Mouse (Mus musculus): Measurements from ENCODE around the gene Gm17720. TPM values are rescaled to one million over a fixed set of nuclear protein-coding genes. Genes with fewer than 3 reads are reported as not detected.
"Not testable (repeated sequence)": the region's sequence is repeated elsewhere in the genome, so short reads cannot be mapped to it uniquely, and the experiment has no call there.

Gm17720 gene
- total RNA-seq, 2 experiments from 2014 or later, result not detected

DNA sequence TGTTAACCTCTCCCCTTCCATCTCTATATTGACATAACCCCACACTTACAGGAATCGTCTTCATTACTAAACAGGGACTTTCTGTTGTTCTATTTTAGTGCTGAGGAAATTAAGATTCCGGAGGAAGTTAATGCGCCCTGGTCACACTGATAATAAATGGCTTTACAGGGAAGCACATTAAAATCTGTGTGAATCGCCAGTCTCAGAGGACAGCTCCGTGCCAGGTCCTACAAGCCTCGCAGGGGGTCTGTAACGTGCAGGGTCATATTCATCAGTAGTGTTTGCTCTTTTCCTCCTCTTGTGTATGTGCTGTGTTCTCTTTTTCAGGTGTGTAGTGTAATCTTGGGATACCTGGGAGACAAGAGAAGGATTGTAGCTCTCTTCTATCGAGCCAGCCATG is 44.3 kb downstream of the Gm17720 start:
- DNase-seq (ENCODE audit: low spot score), result no peak
- intact Hi-C loops (cut with DNase I), result no loop called here

DNA sequence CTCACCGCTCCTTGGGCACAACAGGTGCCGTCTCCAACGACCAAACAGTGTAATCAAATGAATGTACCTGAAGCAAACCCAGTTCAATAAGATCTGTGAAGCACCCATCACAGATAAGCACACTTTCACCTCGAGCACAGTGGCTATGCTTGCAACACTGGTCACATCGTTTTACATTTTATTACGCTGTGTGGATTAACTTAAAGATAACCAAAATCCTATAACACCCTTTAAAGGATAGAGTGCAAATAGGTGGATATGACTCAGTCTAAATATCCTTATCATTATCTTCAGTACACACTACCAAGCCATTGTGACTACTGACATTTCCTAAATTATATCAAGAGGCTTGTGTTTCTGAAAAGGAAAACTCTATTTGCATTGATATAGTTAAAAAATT is 51.3 kb downstream of the Gm17720 start:
- intact Hi-C loops (cut with DNase I), result no loop called here
- no peak for DNase-seq (ENCODE audit: low spot score)

DNA sequence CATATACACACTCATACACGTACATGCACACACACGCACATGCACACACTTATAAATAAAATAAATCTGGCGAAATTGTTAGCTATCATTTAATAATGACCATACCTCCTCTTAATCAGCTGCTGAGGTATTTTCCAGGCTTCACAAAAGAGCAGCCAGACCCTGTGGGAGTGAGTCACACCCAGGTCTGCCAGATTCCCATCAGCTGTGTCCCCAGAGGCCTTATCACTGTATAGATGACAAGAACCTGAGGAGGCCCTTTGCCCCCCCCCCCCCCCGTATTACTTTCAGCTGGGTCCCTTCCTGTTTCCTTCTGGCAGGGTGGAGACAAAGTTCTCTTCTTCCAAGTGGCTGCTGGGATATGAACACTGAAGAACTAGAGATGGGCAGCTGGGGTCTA is 62.0 kb downstream of the Gm17720 start:
- intact Hi-C loops (cut with DNase I), result no loop called here

DNA sequence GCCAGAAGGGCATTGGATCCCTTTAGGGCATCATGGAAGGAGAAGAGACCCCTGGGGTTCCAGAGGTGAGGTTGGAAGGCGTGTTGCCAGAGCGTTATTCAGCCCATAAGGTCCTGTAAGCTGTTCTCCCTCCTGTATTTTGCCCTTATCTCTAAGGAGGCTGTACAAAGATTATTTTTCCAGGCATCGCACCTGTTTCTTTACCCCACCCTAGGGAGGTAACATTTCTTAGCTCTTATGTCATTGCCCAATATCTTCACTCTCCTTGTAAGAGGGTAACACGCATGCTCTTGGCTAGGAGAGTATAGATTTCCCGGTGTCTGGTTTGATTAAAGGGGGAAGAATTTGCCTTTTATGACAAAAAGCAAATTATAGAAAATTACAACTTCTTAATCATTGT is 62.9 kb downstream of the Gm17720 start, which contains the start of gene Chst4:
Gene Chst4 (minus strand): TSS at position 82 of the 400 bp plus-strand sequence.
- intact Hi-C loops (cut with DNase I), result no loop called here
- DNase-seq (ENCODE audit: low spot score), result no peak

More for the DNA sequence above, 62.0 kb downstream of the Gm17720 start:
- no peak for DNase-seq (ENCODE audit: low spot score)

DNA sequence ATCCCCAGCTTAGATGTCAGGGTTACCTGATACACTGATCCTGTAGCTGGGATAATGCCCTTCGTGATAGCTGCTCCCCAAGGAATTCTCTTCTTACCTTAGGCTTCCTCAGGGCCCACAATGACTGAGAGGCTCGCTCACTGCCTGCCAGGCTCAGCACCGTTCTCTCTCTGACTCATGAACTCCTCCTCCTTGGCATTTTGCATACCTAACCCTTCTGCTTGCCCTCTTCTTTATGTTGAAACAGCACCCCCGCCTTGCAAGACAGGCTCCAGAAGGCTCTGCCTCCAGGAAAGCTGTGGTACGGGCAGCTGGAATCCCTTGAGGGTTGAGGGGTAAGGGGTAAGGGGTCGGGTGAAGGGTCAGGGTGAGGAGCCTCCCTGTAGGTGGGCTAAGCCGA is 63.3 kb downstream of the Gm17720 start:
- DNase-seq (ENCODE audit: low spot score), result no peak
- intact Hi-C loops (cut with DNase I), result no loop called here

DNA sequence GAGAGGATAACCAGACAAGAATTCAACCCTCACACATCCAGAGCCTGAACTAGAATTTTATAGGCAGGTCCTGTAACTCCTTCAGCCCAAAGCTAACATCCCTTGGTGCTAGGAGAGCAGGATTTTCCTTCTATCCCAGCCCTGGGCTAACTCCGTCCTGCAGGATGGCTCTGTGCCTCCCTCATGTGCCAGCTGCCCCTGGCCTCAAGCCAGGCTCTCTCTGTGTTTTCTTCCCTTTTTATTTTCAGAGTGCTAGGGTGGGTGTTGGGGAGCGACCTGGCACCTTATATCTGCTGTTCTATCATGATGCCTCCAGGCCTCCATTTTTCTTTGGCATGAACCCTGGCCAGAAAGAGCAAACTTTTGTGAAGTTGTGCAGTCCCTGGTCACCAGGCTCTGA is 66.4 kb downstream of the Gm17720 start:
- DNase-seq (ENCODE audit: low spot score), result no peak
- intact Hi-C loops (cut with DNase I), result no loop called here

DNA sequence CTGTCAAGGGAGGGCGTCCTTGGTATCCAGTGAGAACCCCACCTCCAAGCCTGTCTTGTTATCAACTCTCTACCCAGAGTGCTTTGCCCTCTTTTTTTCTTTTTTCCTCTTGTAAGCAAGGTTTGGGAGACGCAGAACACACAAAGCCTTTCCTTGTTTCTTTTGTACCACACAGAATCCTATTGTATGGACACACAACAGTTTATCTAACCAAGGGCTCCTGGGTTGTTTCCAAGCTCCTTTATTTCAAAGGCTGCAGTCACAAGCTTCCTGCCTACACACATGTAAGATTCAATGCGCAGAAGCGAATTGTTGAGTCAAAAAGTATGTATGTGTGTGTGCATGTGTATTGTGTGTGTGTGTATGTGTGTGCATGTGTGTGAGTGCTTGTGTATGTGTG is 68.2 kb downstream of the Gm17720 start:
- no peak for DNase-seq (ENCODE audit: low spot score)
- intact Hi-C loops (cut with DNase I), result no loop called here

DNA sequence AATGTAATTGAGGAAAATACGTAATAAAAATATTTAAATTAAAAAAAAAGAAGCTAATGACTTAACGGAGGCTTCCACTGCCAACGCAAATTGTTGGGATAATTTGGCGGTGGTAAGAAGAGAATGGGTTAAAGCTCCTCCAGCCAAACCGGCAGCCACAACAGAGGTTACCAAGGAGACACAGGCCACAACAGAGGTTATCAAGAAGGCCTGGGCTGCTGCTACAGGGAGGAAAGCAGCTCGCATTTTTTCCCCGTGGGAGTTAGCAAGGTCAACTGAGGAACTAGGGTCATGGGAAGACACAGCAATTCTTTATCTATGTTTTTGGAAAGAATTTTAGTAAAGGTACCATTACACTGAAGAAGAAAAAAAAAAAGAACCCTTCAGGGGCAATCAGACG is 68.8 kb downstream of the Gm17720 start:
- DNase-seq (ENCODE audit: low spot score); intact Hi-C loops (cut with DNase I): not testable (repeated sequence)

Other genes with a start within 250 kb of the Gm17720 start
- gene Phlpp2, start 234.2 kb downstream of the Gm17720 start, total RNA-seq (2021), result 1 to 10 TPM; 4.0 to 4.7 TPM
- gene Marveld3, start 140.6 kb downstream of the Gm17720 start, total RNA-seq (2021), result under 1 TPM in 1 of 2 experiments, not detected in 1; 0.20 TPM
- gene Tat, start 112.3 kb downstream of the Gm17720 start, total RNA-seq (2021), result under 1 TPM; 0.78 to 0.83 TPM
- 1 to 10 TPM; 3.6 to 5.8 TPM for gene Chst4, start 63.0 kb downstream of the Gm17720 start, total RNA-seq (2021)
- gene Zfp612, start 23.0 kb downstream of the Gm17720 start, total RNA-seq (2021), result 1 to 10 TPM; 6.3 to 7.4 TPM
- not detected for gene Gm21964, start 1.5 kb downstream of the Gm17720 start, total RNA-seq (2021)
- not detected for gene Calb2, start 65.5 kb upstream of the Gm17720 start, total RNA-seq (2021)
- 1 to 10 TPM; 2.6 to 2.8 TPM for gene Cmtr2, start 112.9 kb upstream of the Gm17720 start, total RNA-seq (2021)
- gene Hydin, start 164.2 kb upstream of the Gm17720 start, total RNA-seq (2021), result under 1 TPM; 0.08 TPM

Measured in heart, postnatal 25 days (tissue).